Mouse (Mus musculus): ENCODE data around the gene Lrrtm4. TPM values are rescaled to one million over a fixed set of nuclear protein-coding genes. Genes with fewer than 3 reads are reported as not detected.

Lrrtm4 gene
- polyA plus RNA-seq (2021) = not detected

DNA sequence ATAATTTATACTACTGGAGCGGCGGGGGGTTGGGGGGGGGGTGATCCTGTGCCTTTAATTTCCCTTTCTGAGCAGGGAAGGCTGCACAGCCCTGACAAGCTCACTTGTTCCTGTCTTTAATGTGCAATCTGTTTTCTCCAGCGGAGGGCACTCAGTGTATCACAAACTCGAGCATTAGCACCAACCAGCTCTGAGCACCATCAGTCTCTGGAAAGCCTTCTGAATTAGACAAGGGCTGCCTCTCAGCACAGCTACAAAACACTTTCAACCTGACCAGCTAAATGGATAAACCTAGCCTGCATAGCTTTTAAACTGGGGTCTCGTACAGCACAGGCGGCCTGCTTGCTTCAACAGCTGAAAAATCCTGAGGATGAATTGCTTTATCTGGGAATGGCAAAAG lies at the start of gene Lrrtm4:
Lrrtm4 (plus strand) TSS at position 113 of the 400 bp plus-strand sequence.
- no peak for TF ChIP-seq CTCF (IDR thresholded peaks at IDR 0.05)
- DNase-seq (ENCODE audit: low read depth, low spot score) = no peak
- POLR2A ChIA-PET = no interaction called here
- CTCF ChIA-PET = no interaction called here
- H3K27me3 ChIP-seq = peaks cover 3% of the 10 kb centered on the region
- in situ Hi-C loops (cut with MboI; ENCODE audit: low pct_unique_long_range_greater_than_20kb) = no loop called here
- ATAC-seq = no peak

GRCm38 (mm10) chr6:80019189-80019860 lies 648 bp downstream of the Lrrtm4 start:
- in situ Hi-C loops (cut with MboI; ENCODE audit: low pct_unique_long_range_greater_than_20kb) = no loop called here
- no peak for TF ChIP-seq CTCF (IDR thresholded peaks at IDR 0.05)
- no peak for ATAC-seq
- no peak for DNase-seq (ENCODE audit: low read depth, low spot score)
- POLR2A ChIA-PET = interaction anchor here (0.7 kb wide), 1 partner anchor 703 kb away, joined by 3 read pairs; no protein-coding TSS in a partner anchor
- CTCF ChIA-PET = no interaction called here
- H3K27me3 ChIP-seq = peaks cover 3% of the 10 kb centered on the region

DNA sequence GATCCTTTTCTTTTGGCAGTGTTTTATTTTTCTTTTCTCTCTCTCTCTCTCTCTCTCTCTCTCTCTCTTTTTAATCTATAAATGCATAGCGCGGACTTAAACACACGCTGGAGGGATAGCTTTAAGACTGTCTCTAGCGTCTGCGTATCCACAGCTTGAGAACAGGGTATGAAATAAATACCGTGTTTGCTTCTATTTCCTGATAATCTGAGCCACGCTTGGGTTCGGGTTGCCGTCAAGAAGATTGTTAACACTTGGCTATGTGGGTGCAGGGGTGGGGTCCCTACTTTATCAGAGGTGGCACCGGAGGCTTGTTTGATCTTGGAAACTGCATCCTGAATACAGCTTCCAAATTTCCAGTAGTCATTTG lies 1.2 kb downstream of the Lrrtm4 start:
- peaks cover 3% of the 10 kb centered on the region for H3K27me3 ChIP-seq
- in situ Hi-C loops (cut with MboI; ENCODE audit: low pct_unique_long_range_greater_than_20kb) = no loop called here
- no peak for TF ChIP-seq CTCF (IDR thresholded peaks at IDR 0.05)
- ChIA-PET CTCF (no interaction called here), POLR2A (interaction anchor here (0.7 kb wide), 1 partner anchor 703 kb away, joined by 3 read pairs; no protein-coding TSS in a partner anchor)
- ATAC-seq (no peak), DNase-seq (ENCODE audit: low read depth, low spot score) (no peak)

GRCm38 (mm10) chr6:80056849-80057248 lies 38.2 kb downstream of the Lrrtm4 start:
- ATAC-seq (no peak), DNase-seq (ENCODE audit: low read depth, low spot score) (no peak)
- no peak for TF ChIP-seq CTCF (IDR thresholded peaks at IDR 0.05)
- ChIA-PET CTCF (no interaction called here), POLR2A (no interaction called here)
- in situ Hi-C loops (cut with MboI; ENCODE audit: low pct_unique_long_range_greater_than_20kb) = no loop called here
- no peaks in the 10 kb centered on the region for H3K27me3 ChIP-seq

- in situ Hi-C loops (cut with MboI; ENCODE audit: low pct_unique_long_range_greater_than_20kb) = no loop called here
- no peak for TF ChIP-seq CTCF (IDR thresholded peaks at IDR 0.05)
- ATAC-seq (no peak), DNase-seq (ENCODE audit: low read depth, low spot score) (no peak)
- H3K27me3 ChIP-seq = peaks cover 4% of the 10 kb centered on the region
- CTCF ChIA-PET = no interaction called here
- POLR2A ChIA-PET = no interaction called here
Measured at GRCm38 (mm10) chr6:80078001-80078400, 59.3 kb downstream of the Lrrtm4 start.

DNA sequence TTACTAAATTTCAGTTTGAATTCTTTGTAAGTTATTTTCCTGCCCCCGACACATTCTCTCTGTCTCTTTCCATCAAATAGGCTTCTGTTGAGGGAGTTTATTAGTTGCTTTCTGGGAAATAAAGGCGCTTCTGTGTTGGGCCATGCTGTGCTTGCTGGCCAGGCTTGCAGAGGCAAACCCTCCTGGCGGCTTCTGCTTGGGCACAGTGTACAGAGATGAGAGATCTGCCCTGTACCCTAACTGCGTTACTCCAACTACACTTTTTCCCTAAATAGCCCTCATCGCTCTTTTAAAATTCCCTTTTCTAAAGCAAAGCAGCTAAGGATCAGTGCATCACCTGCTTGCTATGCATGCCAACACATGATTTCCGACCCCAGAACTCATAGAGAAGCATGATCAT lies 60.6 kb downstream of the Lrrtm4 start:
- in situ Hi-C loops (cut with MboI; ENCODE audit: low pct_unique_long_range_greater_than_20kb) = no loop called here
- peaks cover 4% of the 10 kb centered on the region for H3K27me3 ChIP-seq
- no peak for TF ChIP-seq CTCF (IDR thresholded peaks at IDR 0.05)
- ChIA-PET POLR2A (no interaction called here), CTCF (no interaction called here)
- ATAC-seq (no peak), DNase-seq (ENCODE audit: low read depth, low spot score) (no peak)

DNA sequence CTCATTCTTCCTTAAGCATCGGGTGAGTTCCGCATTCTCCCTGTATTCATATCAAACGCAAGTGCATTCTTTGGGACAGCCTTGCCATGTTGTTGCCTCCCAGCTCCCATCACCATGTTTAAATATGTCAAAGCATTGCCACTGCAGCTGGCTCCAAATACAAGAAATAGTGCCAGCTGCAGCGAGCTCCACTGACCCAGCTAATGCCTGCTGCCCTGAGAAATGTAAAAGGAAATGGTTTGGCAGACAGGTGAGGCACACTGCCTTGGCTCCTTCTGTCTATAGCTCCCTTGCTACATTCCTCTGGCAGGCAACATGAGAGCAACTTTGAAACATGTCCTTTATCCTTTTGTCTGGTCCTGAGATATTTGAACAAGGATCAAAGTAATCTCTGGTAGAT lies 76.2 kb downstream of the Lrrtm4 start:
- in situ Hi-C loops (cut with MboI; ENCODE audit: low pct_unique_long_range_greater_than_20kb) = no loop called here
- ChIA-PET POLR2A (no interaction called here), CTCF (no interaction called here)
- DNase-seq (ENCODE audit: low read depth, low spot score) = no peak
- ATAC-seq = no peak
- H3K27me3 ChIP-seq = no peaks in the 10 kb centered on the region
- TF ChIP-seq CTCF (IDR thresholded peaks at IDR 0.05) = no peak

- in situ Hi-C loops (cut with MboI; ENCODE audit: low pct_unique_long_range_greater_than_20kb) = no loop called here
- CTCF ChIA-PET = no interaction called here
- ATAC-seq (no peak), DNase-seq (ENCODE audit: low read depth, low spot score) (no peak)
- TF ChIP-seq CTCF (IDR thresholded peaks at IDR 0.05) = no peak
- POLR2A ChIA-PET = no interaction called here
- H3K27me3 ChIP-seq = no peaks in the 10 kb centered on the region
Measured at GRCm38 (mm10) chr6:80105343-80105742, 86.7 kb downstream of the Lrrtm4 start.

- DNase-seq (ENCODE audit: low read depth, low spot score) (no peak), ATAC-seq (no peak)
- ChIA-PET CTCF (no interaction called here), POLR2A (no interaction called here)
- TF ChIP-seq CTCF (IDR thresholded peaks at IDR 0.05) = no peak
- no peaks in the 10 kb centered on the region for H3K27me3 ChIP-seq
- in situ Hi-C loops (cut with MboI; ENCODE audit: low pct_unique_long_range_greater_than_20kb) = no loop called here
Measured at GRCm38 (mm10) chr6:80105843-80106242, 87.2 kb downstream of the Lrrtm4 start.

DNA sequence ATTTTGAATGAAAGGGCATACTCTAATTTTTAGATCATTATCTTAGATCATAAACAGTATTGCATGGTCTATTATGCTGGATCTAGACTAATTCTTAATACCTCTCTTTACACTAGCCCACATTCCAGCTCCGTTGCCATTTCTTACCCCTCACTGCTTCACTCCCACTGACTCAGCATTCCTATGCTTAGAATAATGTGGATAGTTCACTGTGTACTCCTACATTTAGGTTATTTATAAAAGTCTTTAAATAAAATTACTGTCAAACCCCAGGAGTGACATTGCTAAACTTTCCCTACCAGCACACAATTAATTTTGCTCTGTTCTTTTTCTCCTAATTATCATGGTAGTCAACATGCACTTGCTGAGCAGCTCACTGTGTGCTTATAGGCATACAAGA lies 107.7 kb downstream of the Lrrtm4 start:
- ATAC-seq (no peak), DNase-seq (ENCODE audit: low read depth, low spot score) (no peak)
- in situ Hi-C loops (cut with MboI; ENCODE audit: low pct_unique_long_range_greater_than_20kb) = no loop called here
- CTCF ChIA-PET = no interaction called here
- H3K27me3 ChIP-seq = no peaks in the 10 kb centered on the region
- POLR2A ChIA-PET = no interaction called here
- no peak for TF ChIP-seq CTCF (IDR thresholded peaks at IDR 0.05)

GRCm38 (mm10) chr6:80162585-80162984 lies 143.9 kb downstream of the Lrrtm4 start:
- in situ Hi-C loops (cut with MboI; ENCODE audit: low pct_unique_long_range_greater_than_20kb) = no loop called here
- ATAC-seq (no peak), DNase-seq (ENCODE audit: low read depth, low spot score) (no peak)
- POLR2A ChIA-PET = no interaction called here
- peaks cover 5% of the 10 kb centered on the region for H3K27me3 ChIP-seq
- TF ChIP-seq CTCF (IDR thresholded peaks at IDR 0.05) = no peak
- CTCF ChIA-PET = no interaction called here

DNA sequence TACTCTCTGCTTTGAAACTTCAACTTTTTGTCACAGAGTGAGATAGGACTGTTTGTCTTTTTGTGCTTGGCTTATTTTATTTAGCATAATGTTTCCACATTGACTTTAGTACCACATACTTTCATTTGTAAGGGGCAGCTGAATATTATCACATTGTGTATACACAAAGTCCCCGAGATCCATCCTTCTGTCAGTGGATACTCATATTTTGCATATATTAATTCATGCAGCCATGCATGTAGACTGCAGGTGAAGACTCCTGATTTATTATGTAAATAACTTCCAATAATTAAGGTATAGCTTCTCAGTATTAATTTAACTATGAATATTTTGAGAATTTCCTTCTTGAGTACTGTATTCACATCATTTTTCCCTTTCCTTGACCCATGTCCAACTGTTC lies 163.2 kb downstream of the Lrrtm4 start:
- DNase-seq (ENCODE audit: low read depth, low spot score) (no peak), ATAC-seq (no peak)
- ChIA-PET POLR2A (no interaction called here), CTCF (no interaction called here)
- in situ Hi-C loops (cut with MboI; ENCODE audit: low pct_unique_long_range_greater_than_20kb) = no loop called here
- no peaks in the 10 kb centered on the region for H3K27me3 ChIP-seq
- no peak for TF ChIP-seq CTCF (IDR thresholded peaks at IDR 0.05)

All from Patski (cell line).